Mouse (Mus musculus) cerebellum, adult 11-12 months (tissue): Measurements from ENCODE around the gene Qpct.
A peak's percentile ranks its signal among the peaks of the same experiment; 100 is the strongest.

Experiments
- DNase-seq: peaks from one replicate; pipeline ENCODE4 v3.0.0; 2022

The Qpct gene

DNA sequence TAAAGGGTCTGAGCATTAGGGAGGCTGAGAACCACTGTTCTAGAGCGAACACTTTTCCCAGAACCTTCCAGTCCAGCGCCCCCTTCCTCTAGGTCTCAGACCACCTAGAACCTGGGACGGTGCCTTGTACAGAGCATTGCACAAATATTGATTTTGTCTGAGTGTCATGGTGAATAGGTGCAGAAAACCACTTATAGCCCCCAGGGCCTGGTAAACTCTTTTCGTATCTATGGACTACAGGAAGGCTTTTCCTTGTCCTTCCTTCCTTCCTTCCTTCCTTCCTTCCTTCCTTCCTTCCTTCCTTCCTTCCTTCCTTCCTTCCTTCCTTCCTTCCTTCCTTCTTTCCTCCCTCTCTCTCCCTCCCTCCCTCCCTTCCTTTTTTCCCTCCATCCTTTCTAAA lies at the start of gene Qpct:
TSS of gene Qpct (plus strand) at position 301 of the 400 bp plus-strand sequence.
- DNase-seq, result no peak

DNA sequence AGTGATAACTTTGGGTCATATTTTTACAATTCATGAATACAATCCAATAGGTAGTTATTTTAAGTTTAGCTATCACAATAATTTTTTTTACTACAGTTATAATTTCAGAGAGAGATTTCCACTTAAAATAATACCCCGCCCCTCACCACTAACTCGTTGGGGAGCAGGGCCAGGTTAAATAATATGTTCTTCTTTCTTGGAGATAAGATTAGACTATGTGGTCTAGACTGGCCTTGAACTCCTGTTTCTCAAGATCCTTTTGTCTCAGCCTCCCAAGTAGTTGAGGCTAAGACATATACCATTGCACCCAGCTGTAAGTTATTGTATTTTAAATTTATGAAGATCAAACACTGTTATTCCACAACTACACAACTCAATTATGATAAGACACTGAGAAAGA lies 38.1 kb upstream of the Qpct start:
- DNase-seq, result no peak

DNA sequence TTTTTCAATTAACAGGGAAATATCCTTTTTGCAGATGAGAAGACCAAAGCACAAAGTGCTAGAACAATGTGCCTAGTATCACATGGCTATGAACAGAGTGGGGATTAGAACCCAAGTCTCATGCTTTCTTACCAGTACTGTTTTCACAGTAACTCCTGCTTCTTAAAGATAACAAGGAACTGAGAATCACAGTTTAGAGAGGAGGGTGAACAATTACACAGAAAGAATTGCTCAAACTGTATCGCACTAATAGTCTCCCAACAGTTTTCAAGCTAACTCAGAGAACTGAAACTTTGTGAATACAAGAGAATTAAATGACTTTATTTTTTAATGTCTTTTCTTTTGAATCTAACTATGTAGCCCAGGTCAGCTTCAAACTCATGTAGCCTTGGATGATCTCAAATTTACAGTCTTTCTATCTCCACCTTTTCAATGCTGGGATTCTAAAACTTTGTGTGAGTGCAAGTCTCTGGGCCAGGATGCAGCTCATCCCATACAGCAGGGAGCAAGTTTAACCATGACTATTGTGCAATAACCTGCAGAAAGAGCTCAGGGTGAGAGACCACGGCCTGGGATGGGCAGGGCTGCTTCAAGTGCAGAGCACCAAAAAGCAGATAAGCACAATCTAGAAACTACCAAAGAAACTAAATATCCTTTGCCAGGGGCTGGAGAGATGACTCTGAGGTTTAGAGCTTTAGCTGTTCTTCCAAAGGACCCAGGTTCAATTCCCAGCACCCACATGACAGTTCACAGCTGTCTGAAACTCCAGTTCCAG lies 36.6 kb upstream of the Qpct start:
- DNase-seq, result no peak

DNA sequence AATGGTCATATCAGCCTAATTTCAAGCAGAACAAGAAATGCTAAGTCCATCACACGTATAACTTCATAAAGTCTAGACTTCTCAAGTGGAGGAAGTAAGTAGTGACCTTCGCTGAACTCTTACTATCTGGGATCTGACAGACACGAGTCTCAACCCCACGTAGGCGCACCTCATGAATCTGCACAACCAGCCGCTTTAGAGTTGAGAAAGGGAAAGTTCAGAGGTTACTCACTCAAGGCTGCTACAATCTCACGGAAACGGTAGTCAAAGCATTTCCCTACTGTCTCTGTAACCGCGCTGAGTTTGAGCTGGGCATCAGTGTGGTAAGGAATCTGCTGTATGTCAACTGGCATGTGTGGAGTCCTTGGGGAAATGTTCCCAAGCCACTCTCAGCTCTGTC lies 35.9 kb upstream of the Qpct start:
- DNase-seq, result no peak

DNA sequence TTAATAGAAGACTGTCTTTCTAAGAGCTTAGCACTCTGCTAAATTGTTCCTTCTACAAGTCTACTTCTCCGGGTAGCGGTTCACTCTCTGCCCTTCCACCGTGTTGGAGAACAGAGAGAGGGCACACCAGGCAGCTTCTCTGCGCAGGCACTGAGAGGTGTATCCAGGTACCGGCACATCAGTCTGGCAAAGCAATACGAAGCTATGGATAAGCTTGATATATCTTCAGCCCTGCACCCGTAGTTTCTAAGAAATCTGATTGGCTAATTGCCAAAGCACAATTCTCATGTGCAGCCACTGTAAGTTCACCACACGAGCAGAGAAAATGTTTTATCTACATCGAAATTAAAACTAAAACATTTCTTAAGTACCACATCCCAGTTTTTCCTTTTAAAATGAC lies 33.3 kb upstream of the Qpct start:
- DNase-seq, result no peak

DNA sequence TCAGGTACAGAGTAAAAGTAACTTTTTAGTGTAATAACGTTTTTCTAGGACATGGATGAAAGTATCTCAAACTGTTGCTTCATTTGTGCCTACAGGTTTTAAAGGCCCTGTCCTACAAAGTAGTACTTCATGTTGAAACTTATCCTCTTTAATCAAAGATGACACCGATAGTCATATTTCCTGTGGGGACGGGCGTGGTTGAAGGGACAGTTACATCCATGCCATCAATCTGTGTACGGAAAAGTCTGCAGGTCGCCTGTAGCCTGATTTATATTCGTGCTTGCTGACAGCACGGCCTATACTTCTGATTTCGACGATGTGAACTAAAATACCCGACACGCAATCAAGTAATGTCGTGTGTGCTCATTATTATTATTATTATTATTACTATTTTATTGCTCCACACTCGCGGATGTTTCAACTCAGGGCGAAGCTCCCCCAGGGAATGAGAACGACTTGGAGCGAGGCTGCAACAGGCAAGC lies 31.9 kb upstream of the Qpct start:
- no peak for DNase-seq

DNA sequence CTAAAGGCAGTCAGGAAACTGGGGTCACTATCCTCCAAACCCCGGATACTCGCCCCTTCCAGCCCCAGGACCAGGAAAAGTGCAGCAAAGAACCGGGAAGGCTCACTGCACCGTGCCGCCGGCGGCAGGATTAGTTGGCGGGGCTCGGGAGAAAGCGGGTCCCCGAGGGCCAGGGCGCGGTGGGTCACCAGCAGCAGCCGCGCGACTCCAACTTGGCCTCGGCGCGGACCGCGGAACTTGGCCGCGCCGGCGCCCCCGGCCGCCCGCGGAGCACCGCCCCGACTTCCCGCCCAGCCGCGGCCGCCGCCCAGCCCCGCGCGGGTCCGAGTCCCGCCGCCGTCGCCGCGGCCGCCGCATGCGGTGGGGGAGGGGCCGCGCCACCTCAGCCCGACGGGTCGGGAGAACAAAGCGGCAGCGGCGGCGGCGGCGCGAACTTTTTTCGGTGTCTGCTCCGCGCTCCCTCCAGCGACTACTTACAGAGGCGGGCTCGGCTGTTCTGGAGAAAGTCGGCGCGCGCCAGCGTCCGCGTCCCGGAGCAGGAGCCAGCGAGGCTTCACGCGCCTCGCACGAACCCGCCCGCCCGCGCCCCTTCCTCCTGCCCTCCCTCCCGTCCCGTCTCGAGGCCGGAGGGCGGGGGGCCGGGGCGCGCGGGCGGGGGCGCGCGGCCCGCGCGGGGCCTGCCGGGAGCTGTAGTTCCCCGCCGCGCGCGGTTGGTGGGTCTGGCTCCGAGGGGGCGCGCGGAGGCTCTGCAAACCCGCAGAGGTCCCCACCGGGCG lies 31.3 kb upstream of the Qpct start, which contains the start of gene Prkd3:
TSS of gene Prkd3 (minus strand) at position 609 of the 776 bp plus-strand sequence.
- no peak for DNase-seq

DNA sequence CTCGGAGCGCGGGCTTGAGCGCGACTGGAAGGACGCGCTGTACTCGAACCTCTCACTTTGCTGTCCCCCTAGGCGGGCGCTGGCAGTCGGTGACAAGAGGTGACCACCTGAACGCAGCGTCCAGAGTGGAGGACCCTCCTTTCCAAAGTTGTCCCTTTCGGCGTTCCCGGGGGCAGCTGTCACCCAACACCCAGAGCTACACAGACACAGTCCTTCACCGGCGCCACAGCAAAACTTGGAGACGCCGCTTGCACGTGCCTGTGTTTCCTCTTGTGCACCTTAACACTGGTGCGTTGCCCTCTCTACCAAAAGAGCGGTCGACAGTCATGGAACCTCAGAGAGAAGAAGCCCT lies 30.7 kb upstream of the Qpct start:
- no peak for DNase-seq

DNA sequence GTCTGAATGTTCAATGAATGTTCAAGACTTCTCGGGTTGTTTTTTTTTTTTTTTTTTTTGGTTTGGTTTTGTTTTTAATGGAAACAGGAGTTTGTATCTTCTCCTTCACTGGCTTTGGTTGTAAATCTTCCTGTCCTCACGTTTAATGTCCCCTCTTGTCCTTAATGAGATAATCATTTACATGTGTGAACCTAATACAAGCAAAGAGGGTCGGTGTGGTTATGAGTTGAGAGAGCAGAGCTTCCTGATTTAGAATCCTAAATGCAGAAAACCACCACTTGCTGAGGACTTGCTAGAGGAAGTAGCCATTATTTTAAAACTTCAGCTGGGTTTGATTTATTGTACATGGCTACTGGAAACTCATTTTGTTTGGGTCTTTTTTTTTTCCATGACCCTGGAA lies 29.0 kb upstream of the Qpct start:
- no peak for DNase-seq

DNA sequence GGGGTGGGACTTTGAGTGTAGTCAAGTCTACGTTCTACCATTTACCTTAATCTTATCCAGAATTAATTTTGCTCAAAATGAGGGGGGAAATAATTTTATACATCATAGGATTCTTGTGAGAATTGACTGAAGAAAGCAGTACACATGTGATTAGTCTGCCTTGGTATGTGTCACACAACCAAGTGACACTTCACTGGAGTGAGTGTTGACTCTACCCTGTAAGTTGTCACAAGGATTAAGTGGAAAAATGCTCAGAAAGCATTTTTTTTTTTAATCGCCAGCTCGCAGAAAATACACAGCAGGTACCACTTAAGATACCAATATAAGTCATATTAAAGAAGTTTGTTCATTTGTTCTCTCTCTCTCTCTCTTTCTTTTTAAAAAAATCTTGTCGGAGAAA lies 27.2 kb upstream of the Qpct start:
- no peak for DNase-seq

DNA sequence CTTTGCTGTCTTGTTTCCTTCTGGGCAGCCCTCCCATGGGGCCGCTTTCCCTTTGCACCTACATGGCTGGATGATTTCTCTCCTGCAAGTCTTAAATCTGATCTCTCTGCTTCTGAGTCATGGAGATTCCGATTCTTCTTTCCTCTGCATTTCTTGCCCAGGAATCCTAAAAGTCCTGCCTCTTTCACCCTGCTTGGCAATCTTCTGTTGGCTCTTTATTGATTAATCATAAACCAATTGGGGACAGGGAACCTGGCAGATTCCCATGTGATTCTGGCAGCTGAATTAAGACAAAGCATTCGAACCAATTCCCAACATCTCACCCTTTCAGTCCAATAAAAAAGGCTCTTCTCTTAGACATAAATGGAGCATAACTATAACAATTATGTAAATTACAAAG lies 22.5 kb upstream of the Qpct start:
- no peak for DNase-seq

DNA sequence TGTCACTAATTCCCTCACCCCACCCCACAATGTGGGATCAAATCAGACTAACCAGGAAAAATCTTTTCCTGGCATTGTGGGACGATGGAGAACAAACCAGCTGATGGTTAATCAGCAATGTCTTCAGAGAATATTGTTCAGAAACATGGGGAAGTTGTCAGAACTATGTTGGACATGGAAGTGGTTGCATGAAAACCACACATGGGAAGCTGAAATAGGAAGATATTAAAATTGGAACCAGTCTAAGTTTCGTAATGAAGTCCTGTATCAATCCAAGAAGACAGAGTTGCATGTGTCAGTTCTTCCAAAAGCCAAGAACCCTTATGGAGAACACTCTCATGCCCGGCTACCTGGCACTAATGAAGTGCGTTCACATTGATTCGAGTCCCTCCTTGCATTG lies 20.1 kb upstream of the Qpct start:
- no peak for DNase-seq

DNA sequence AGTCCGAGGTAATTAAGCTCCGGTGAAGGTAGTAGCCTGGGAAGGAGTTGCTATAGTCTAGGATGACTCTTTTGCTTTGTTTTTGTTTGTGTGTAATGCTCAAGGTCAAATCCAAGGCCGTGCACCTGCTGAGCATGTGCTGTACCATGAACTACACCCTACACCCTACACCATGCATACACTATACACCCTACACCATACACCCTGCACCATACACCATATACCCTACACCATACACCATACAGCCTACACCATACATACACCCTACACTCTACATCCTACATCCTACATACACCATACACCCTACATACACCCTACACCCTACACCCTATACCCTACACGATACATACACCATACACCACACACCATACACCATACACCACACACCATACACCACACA lies 18.9 kb upstream of the Qpct start:
- no peak for DNase-seq

DNA sequence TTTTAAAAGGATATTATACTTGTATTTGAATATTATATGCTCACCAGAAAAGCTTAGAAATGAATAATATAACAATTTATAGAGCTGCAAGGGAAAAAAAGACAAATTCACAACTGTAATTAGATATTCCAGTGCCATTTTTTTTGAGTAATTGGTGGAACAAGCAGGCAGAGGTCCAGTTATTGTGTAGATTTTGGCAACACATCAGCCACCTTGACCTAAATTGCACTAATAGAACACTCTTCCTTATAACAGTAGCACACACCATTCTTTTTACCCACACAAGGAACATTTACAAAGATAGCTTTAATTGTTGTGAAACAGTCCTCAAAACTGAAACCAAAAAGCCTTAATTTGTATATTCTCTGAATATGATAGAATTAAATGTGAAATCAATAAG lies 12.0 kb upstream of the Qpct start:
- DNase-seq, result no peak

DNA sequence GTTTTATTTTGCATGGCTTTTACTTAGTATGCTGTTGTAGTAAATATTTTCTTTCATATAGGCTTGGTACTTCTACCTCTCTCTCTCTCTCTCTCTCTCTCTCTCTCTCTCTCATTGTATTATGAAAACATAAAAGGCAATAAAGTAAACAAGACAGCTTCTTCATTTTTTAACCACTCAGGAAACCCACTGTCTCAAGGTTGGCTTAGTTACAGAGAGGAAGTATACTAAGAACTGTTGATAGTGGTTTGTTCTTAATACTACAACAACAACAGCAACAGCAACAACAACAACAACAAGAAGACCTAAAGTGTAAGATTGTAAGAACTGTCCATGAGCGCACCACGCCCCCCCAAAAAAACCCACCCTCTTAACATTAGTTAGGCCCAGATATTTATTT lies 8.0 kb upstream of the Qpct start:
- no peak for DNase-seq

DNA sequence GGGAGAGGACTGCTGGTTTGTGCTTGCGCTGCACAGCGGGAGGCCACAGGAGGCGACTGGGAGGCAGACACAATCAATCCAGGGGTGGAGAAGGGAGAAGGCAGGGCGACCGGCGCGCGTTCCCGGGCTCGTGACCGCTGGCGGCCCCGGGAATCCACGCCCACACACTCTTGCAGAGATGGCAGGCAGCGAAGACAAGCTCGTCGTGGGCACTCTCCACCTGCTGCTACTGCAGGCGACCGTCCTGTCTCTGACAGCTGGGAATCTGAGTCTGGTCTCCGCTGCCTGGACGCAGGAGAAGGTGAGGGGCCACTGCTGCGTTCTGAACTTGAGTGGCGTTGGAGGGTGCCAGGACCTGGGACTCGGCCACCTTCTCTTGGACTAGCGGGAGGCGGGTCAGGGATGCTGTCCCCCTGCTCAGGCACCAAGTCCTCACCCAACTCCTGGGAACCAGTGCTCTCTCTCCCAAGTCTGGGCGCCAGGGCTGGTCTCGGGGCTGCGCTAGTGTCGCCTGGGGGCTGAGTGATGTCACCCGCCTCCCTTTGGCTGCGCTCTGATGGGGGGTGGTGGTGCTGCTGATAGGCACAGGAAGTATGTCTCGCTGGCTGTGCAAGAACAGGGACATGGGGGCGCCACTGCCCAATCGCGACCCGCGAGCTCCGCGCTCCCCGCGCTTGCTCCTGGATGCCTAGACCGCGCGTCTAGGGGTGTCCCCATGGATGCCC lies 544 bp downstream of the Qpct start:
- peak; percentile 10 for DNase-seq

DNA sequence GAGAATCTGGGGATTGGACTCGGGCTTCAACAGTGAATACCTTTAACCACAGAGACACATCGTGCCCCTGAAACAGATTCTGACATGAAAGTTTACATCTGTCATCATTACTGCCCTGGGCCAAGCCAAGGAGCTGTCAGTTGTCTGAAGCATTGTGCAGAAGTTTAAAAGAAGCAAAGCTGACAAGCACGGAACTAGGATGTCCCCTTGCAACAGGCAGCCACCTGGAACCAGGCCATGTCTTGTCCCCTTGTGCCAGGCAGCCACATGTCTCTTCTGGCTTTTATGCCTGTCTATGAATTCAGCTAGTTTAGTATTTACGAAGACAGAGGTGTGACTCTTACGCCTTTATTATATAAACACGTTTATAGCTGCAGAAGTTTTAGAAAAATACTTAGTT lies 6.6 kb downstream of the Qpct start:
- no peak for DNase-seq

DNA sequence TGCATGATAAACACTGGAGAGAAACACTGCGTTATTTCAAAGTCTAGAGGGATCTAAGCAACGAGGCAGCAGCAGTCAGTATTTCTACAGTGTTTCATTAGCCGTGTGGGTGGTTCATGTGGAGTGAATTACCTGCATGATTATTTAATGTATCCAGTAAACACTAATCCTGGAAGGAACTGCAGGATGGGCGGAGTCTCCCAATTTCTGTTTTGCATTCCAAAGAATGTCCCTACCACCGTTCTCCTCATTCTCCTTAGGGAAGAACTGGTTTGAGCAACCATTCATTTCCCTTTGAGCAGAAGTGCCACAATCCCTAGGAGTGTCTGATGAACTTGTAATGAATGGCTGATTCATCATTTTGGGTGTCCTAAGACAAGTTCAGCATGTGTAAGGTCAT lies 8.5 kb downstream of the Qpct start:
- DNase-seq, result no peak

DNA sequence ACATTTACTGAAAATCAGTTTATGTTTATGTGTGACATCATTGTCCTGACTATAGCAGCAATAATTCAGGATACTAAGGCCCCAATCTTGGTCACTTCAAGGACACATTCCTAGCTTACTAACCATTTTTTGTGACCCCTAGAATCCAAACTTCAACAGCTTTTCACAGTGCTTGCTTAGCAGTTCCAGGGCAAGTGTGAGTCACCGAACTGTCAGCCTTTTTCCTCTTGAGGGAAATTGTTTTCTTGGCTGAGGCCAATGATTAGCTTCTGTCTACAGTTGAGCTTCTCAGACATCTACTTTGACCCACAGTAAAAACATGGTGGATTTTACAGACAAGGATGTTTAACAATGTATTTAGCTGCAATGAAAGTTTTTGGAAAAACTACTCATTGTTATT lies 12.5 kb downstream of the Qpct start:
- no peak for DNase-seq

DNA sequence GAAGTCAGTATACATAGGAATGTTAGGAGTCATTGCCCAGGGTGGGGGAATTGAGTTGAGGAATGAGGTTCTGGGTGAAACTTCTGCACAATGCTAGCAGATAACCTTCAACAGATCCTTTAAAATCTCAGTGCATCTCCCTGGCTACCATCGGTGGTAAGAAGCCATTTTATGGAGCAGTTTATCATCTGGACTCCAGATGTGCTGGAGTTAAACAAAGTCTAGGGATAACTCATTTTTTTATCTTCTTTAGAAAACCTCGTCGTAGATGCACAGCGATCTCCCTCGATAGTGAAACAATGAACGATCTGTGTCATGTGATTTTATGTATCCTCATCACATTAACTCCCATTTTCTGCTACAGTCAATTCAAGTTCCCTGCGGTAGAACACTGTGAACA lies 16.9 kb downstream of the Qpct start:
- no peak for DNase-seq

DNA sequence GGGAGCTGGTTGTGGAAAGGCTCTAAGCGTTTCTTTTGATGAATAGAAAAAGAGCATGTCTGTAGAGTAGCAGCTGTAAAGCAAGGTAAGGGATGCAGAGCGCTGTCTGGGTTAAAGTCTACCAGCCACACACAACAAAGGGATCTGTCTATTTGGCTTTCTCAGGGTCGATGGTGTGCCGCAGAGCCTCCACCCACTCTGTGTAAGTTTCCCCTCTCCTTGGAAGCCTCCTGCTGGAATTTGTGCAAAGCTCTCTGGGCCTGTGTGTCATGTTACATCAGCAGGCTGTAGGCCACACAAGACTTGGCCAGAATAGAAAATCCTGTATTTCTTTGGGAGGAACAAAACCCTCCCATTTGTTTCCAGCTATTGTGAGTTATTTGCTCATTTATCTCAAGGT lies 17.3 kb downstream of the Qpct start:
- no peak for DNase-seq

DNA sequence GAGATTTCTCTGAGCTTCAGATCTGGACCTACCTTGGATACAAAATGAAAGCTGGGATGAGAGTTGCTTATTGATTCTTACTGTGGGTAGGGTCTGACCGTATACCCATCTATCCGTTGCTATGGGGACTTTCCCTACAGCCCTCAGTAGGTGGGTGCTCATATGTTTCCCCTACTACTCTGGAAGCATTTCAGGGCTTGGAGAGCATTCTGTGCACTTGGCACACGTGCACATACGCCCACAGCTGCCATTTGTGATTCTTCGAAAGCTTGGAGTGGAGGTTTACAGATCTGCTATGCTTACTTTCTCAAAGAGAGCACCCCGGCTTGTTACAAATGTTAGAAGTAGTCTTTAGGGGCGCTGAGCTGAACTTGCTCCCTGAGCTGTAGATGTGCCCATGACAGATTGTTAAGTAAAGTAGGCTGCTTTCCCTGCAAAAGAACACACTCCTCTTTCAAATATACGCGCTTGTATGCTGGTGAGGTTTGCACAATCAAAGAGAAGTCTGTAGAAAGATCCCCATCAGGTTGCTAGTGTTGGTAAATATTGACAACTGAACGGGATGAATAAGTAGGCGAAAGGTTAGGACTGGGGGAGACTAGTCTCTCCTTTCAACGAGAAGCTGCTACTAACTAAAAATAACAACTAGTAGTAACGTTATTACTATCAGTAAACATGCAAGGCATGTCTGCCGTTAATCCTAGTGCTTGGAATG lies 18.2 kb downstream of the Qpct start:
- no peak for DNase-seq

DNA sequence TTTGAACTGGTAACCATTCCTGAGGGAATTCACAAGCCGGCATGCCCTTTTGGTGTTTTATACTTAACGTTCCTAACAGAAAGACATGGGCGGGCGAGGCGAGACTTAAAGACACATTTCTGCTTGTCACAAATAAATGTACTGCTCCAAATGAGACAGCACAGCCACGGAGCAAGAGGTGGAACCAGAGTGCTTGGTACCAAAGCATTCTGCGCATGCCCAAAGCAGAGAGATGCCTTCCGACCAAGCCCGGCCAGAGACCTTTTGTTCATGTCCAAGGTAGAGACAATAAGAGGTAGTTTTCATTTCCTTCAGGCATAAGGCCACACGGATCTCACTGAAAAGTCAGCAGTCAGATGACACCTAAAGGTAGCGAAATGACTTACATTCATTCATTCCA lies 20.2 kb downstream of the Qpct start:
- DNase-seq, result no peak
